Mouse (Mus musculus) embryonic facial prominence, embryonic 14.5 days (tissue): ENCODE data around the gene Ppfia4. TPM values are rescaled to one million over a fixed set of nuclear protein-coding genes. Genes with fewer than 3 reads are reported as not detected.

Source experiments
- ATAC-seq: fragments of 200-750 bp; cut with Nextera tagmentation; 2 replicates; pipeline ENCODE4 v1.8.0; 2017; ENCODE audit warnings: low read depth, moderate number of reproducible peaks, moderate TSS enrichment
- DNase-seq: peaks from one replicate; pipeline ENCODE4 v3.0.0-alpha.2; 2015; ENCODE audit warnings: low spot score
- H3K27ac ChIP-seq: fragments of 300-500 bp; sonication (generic); replicated peaks from 2 replicates; pipeline ENCODE4 v1.5.1; 2014; ENCODE audit warnings: low read depth, mild to moderate bottlenecking, low read length, moderate library complexity
- H3K27me3 ChIP-seq: fragments of 300-500 bp; sonication (generic); replicated peaks from 2 replicates; pipeline ENCODE4 v1.6.1; 2014; ENCODE audit warnings: low read length; ENCODE audit not compliant: control insufficient read depth, insufficient read depth
- H3K36me3 ChIP-seq: fragments of 300-500 bp; sonication (generic); 2 replicates; pipeline ENCODE4 v1.6.1; 2014; ENCODE audit warnings: low read length, mixed read lengths; ENCODE audit not compliant: control insufficient read depth, insufficient read depth
- H3K4me1 ChIP-seq: fragments of 300-500 bp; sonication (generic); 2 replicates; pipeline ENCODE4 v1.6.1; 2014; ENCODE audit warnings: antibody characterized with exemption, low read length; ENCODE audit not compliant: control insufficient read depth, insufficient read depth
- H3K4me2 ChIP-seq: fragments of 300-500 bp; sonication (generic); 2 replicates; pipeline ENCODE4 v1.6.1; 2014; ENCODE audit warnings: low read depth, mild to moderate bottlenecking, low read length, moderate library complexity, mixed read lengths
- H3K4me3 ChIP-seq: fragments of 300-500 bp; sonication (generic); 2 replicates; pipeline ENCODE4 v1.5.1; 2014; ENCODE audit warnings: low read depth, mild to moderate bottlenecking, low read length
- H3K9ac ChIP-seq: fragments of 300-500 bp; sonication (generic); 2 replicates; pipeline ENCODE4 v1.6.1; 2014; ENCODE audit warnings: low read depth, mild to moderate bottlenecking, low read length, moderate library complexity, mixed read lengths
- H3K9me3 ChIP-seq: fragments of 300-500 bp; sonication (generic); 2 replicates; pipeline ENCODE4 v1.6.1; 2016; ENCODE audit warnings: low read length; ENCODE audit not compliant: control insufficient read depth
- WGBS: fragments of 180-500 bp; shearing (Covaris S2); extraction: QIAGEN DNeasy Blood & Tissue Kit; methylation state at CpG from one replicate; pipeline ENCODE4 v1.1.7; 2014; 5-methylcytosine and 5-hydroxymethylcytosine counted together
- polyA plus RNA-seq: library from polyadenylated mRNA; unstranded; fragments of >200 nt; fragmentation: Nextera tagmentation; extraction: Ambion mirVana; gene quantifications from 2 replicates; pipeline ENCODE4 v1.2.1, GENCODE M21; 2014

Gene Ppfia4
- 12.8 and 14.1 TPM in 2 replicates for polyA plus RNA-seq

GRCm38 (mm10) chr1:134332770-134333271 lies at the start of gene Ppfia4:
Gene Ppfia4, minus strand, starts transcription at chr1:134332928.
- H3K27me3 ChIP-seq, result no peaks in the 10 kb centered on the region
- no peaks in the 10 kb centered on the region for H3K36me3 ChIP-seq
- peak; percentile 41; the same call in 1 of the 2 replicates for ATAC-seq
- H3K9me3 ChIP-seq, result no peaks in the 10 kb centered on the region
- H3K4me1 ChIP-seq, result peaks cover 15% of the 10 kb centered on the region
- 39% methylated on average over 13 of the region's 13 CpGs for WGBS
- no peak within 1 kb of the TSS for H3K4me3 ChIP-seq
- H3K4me2 ChIP-seq, result peak within 1 kb of the TSS; percentile 35
- H3K27ac ChIP-seq, result peak within 1 kb of the TSS; percentile 28; the same call in 1 of the 2 replicates
- peak; percentile 74 for DNase-seq
- H3K9ac ChIP-seq, result peak within 1 kb of the TSS; percentile 25; the same call in 1 of the 2 replicates

GRCm38 (mm10) chr1:134381795-134382625 lies 49.3 kb upstream of the Ppfia4 start:
- H3K36me3 ChIP-seq, result no peaks in the 10 kb centered on the region
- WGBS, result 6% methylated on average over 19 of the region's 19 CpGs
- H3K27ac ChIP-seq, result no peak overlapping the region
- peak overlapping the region; percentile 32 for H3K4me3 ChIP-seq
- H3K4me1 ChIP-seq, result peaks cover 10% of the 10 kb centered on the region; the same call in 1 of the 2 replicates
- H3K9me3 ChIP-seq, result no peaks in the 10 kb centered on the region
- H3K9ac ChIP-seq, result peak overlapping the region; percentile 55
- H3K4me2 ChIP-seq, result peak overlapping the region; percentile 58
- no peaks in the 10 kb centered on the region for H3K27me3 ChIP-seq
- DNase-seq (no peak), ATAC-seq (no peak)

GRCm38 (mm10) chr1:134381051-134381450 lies 48.3 kb upstream of the Ppfia4 start:
- no peak overlapping the region for H3K9ac ChIP-seq

GRCm38 (mm10) chr1:134374124-134374523 lies 41.4 kb upstream of the Ppfia4 start:
- Histone ChIP-seq H3K27ac (no peak overlapping the region), H3K9me3 (no peaks in the 10 kb centered on the region), H3K27me3 (no peaks in the 10 kb centered on the region), H3K4me2 (no peak overlapping the region), H3K4me3 (no peak overlapping the region), H3K4me1 (no peaks in the 10 kb centered on the region), H3K36me3 (no peaks in the 10 kb centered on the region), H3K9ac (no peak overlapping the region)
- ATAC-seq, result no peak
- WGBS, result 55% methylated on average over 2 of the region's 2 CpGs
- no peak for DNase-seq

More at GRCm38 (mm10) chr1:134381051-134381450, 48.3 kb upstream of the Ppfia4 start:
- DNase-seq, result no peak
- Histone ChIP-seq H3K4me1 (peaks cover 10% of the 10 kb centered on the region; the same call in 1 of the 2 replicates), H3K9me3 (no peaks in the 10 kb centered on the region), H3K27me3 (no peaks in the 10 kb centered on the region), H3K27ac (no peak overlapping the region), H3K4me3 (no peak overlapping the region), H3K4me2 (no peak overlapping the region), H3K36me3 (no peaks in the 10 kb centered on the region)
- no peak for ATAC-seq
- WGBS, result 85% methylated on average over 2 of the region's 2 CpGs

GRCm38 (mm10) chr1:134368777-134369337 lies 36.1 kb upstream of the Ppfia4 start:
- Histone ChIP-seq H3K9me3 (no peaks in the 10 kb centered on the region), H3K9ac (no peak overlapping the region), H3K27me3 (no peaks in the 10 kb centered on the region), H3K4me1 (no peaks in the 10 kb centered on the region), H3K27ac (no peak overlapping the region), H3K4me2 (no peak overlapping the region), H3K36me3 (no peaks in the 10 kb centered on the region), H3K4me3 (no peak overlapping the region)
- WGBS, result 50% methylated on average over 9 of the region's 9 CpGs
- DNase-seq (peak; percentile 69), ATAC-seq (0 out of 2 replicates have a peak, but pooled peaks have one; percentile 41)

- Histone ChIP-seq H3K4me3 (no peak overlapping the region), H3K9ac (no peak overlapping the region), H3K27me3 (no peaks in the 10 kb centered on the region), H3K27ac (no peak overlapping the region), H3K9me3 (no peaks in the 10 kb centered on the region), H3K4me1 (peaks cover 6% of the 10 kb centered on the region), H3K36me3 (peaks cover 3% of the 10 kb centered on the region; the same call in 1 of the 2 replicates), H3K4me2 (no peak overlapping the region)
- no peak for DNase-seq
- no peak for ATAC-seq
- WGBS, result 62% methylated on average over 5 of the region's 5 CpGs
These were observed 32.8 kb upstream of the Ppfia4 start for GRCm38 (mm10) chr1:134365491-134365890.

- no peaks in the 10 kb centered on the region for H3K9me3 ChIP-seq
- no peak overlapping the region for H3K4me2 ChIP-seq
- DNase-seq (no peak), ATAC-seq (no peak)
- WGBS, result 77% methylated on average over 4 of the region's 4 CpGs
- peaks cover 25% of the 10 kb centered on the region for H3K36me3 ChIP-seq
- no peak overlapping the region for H3K9ac ChIP-seq
- no peaks in the 10 kb centered on the region for H3K27me3 ChIP-seq
- no peak overlapping the region for H3K4me3 ChIP-seq
- no peak overlapping the region for H3K27ac ChIP-seq
- peaks cover 6% of the 10 kb centered on the region for H3K4me1 ChIP-seq
These were observed 30.5 kb upstream of the Ppfia4 start for GRCm38 (mm10) chr1:134363194-134363593.

GRCm38 (mm10) chr1:134361857-134362212 lies 29.1 kb upstream of the Ppfia4 start, which contains the start of gene Tmem183a:
Gene Tmem183a, minus strand, starts transcription at chr1:134361979.
- Histone ChIP-seq H3K9me3 (no peaks in the 10 kb centered on the region), H3K4me2 (peak within 1 kb of the TSS; percentile 92), H3K27me3 (no peaks in the 10 kb centered on the region), H3K4me3 (peak within 1 kb of the TSS; percentile 93), H3K4me1 (peaks cover 6% of the 10 kb centered on the region), H3K36me3 (peaks cover 38% of the 10 kb centered on the region), H3K9ac (peak within 1 kb of the TSS; percentile 93), H3K27ac (peak within 1 kb of the TSS; percentile 78)
- DNase-seq (peak; percentile 97), ATAC-seq (peak; percentile 97)
- 0% methylated on average over 10 of the region's 38 CpGs for WGBS
